Mouse (Mus musculus) G1E (cell line): ENCODE measurements around the gene Epb41l3.

ENCODE experiments used
- CTCF ChIP-seq: IDR thresholded peaks from 2 replicates; pipeline ENCODE4 v1.5.1; 2012; ENCODE audit warnings: low read depth, low read length, inconsistent platforms, mixed read lengths
- GATA1 ChIP-seq: IDR thresholded peaks from 2 replicates; pipeline ENCODE4 v1.6.1; 2012; ENCODE audit warnings: borderline replicate concordance, low read length, inconsistent platforms, mixed read lengths

DNA sequence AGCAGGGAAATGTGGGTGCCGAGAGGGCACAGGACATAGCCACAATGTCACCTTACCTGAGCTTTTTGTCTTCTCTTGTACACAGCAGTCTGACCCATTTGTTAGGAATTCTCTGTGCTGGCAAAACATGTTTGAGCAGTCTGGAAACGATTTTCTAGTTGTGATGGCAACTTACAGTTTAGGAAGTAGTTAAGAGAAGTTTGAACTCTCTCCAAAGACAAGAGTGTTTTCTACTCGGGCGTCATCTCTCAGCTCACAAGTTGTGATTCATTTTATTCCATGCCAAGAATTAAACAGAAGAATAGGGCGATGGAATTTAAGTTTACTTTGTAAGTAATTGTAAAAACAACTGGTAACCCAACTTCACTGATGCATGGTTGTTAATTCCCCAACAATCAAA is 52.5 kb downstream of the Epb41l3 start:
- TF ChIP-seq GATA1: no peak
- TF ChIP-seq CTCF: no peak
